Mouse (Mus musculus): ENCODE measurements around the gene Gba2.
"Not testable (repeated sequence)": the region's sequence is repeated elsewhere in the genome, so short reads cannot be mapped to it uniquely, and the experiment has no call there.

The Gba2 gene

GRCm38 (mm10) chr4:43553891-43554290, 24.8 kb downstream of the Gba2 start:
- DNase-seq (ENCODE audit: low read depth, low spot score): no peak

- no peak for DNase-seq (ENCODE audit: low read depth, low spot score)
These were observed 26.2 kb downstream of the Gba2 start for GRCm38 (mm10) chr4:43552437-43552836.

GRCm38 (mm10) chr4:43551854-43552253, 26.8 kb downstream of the Gba2 start:
- DNase-seq (ENCODE audit: low read depth, low spot score): not testable (repeated sequence)

- no peak for DNase-seq (ENCODE audit: low read depth, low spot score)
These were observed 29.6 kb downstream of the Gba2 start for GRCm38 (mm10) chr4:43549055-43549454.

GRCm38 (mm10) chr4:43547160-43547559, 31.5 kb downstream of the Gba2 start:
- DNase-seq (ENCODE audit: low read depth, low spot score): no peak

GRCm38 (mm10) chr4:43546375-43547047, 32.2 kb downstream of the Gba2 start:
- no peak for DNase-seq (ENCODE audit: low read depth, low spot score)

GRCm38 (mm10) chr4:43542044-43542443, 36.6 kb downstream of the Gba2 start:
- DNase-seq (ENCODE audit: low read depth, low spot score): no peak

- no peak for DNase-seq (ENCODE audit: low read depth, low spot score)
These were observed 42.6 kb downstream of the Gba2 start for GRCm38 (mm10) chr4:43536031-43536430.

GRCm38 (mm10) chr4:43535628-43536027, 43.0 kb downstream of the Gba2 start:
- no peak for DNase-seq (ENCODE audit: low read depth, low spot score)

- DNase-seq (ENCODE audit: low read depth, low spot score): no peak
These were observed 45.4 kb downstream of the Gba2 start for GRCm38 (mm10) chr4:43533270-43533669.

GRCm38 (mm10) chr4:43530581-43530980, 48.1 kb downstream of the Gba2 start:
- peak; percentile 88 for DNase-seq (ENCODE audit: low read depth, low spot score)

GRCm38 (mm10) chr4:43530081-43530501, 48.6 kb downstream of the Gba2 start:
- DNase-seq (ENCODE audit: low read depth, low spot score): no peak

- DNase-seq (ENCODE audit: low read depth, low spot score): peak; percentile 66
These were observed 50.2 kb downstream of the Gba2 start for GRCm38 (mm10) chr4:43528487-43528886.

GRCm38 (mm10) chr4:43527880-43528279, 50.8 kb downstream of the Gba2 start:
- peak; percentile 84 for DNase-seq (ENCODE audit: low read depth, low spot score)

- DNase-seq (ENCODE audit: low read depth, low spot score): peak; percentile 76
These were observed 58.7 kb downstream of the Gba2 start for GRCm38 (mm10) chr4:43519956-43520355.

GRCm38 (mm10) chr4:43519551-43519950, 59.1 kb downstream of the Gba2 start:
- no peak for DNase-seq (ENCODE audit: low read depth, low spot score)
